In genomic region chr2:96949531-96949930, GRCm38 (mm10) we compare ENCODE assay signal across 28 mouse cellular contexts.
DNase-seq lines count a peak whose midpoint lies in the region; ATAC-seq and TF ChIP-seq lines count a peak whose summit lies in the region.
"Had no signal": no experiment of that assay in that cellular context is flagged by ENCODE, and none has a peak within 500 bp of the region (broad histone marks: within the 10 kb centered on the region; RNA-seq: fewer than 3 reads in every experiment).

No protein-coding gene starts in this region.

- no peaks in the 10 kb centered on the region for H3K9me3 ChIP-seq in stomach, postnatal 0 days (ENCODE audit: control insufficient read depth, low read length)
- H3K9me3 ChIP-seq: G1E; hindbrain, embryonic 10.5 days; hindbrain, embryonic 15.5 days; intestine, embryonic 15.5 days; limb, embryonic 10.5 days; limb, embryonic 15.5 days; liver, embryonic 13.5 days; megakaryocyte, embryonic 14.5 days; midbrain, embryonic 12.5 days; stomach, embryonic 15.5 days had no signal

- TF ChIP-seq CTCF in cerebellum, adult 2 months (IDR thresholded peaks at IDR 0.05; ENCODE audit: borderline replicate concordance, insufficient read depth, low read depth, low read length) = no peak
- no peak for TF ChIP-seq CTCF in stomach, postnatal 0 days (IDR thresholded peaks at IDR 0.05; ENCODE audit: low read depth)

- TF ChIP-seq POLR2A in cerebellum, adult 2 months (IDR thresholded peaks at IDR 0.05; ENCODE audit: borderline replicate concordance, insufficient read depth, low read length) = no peak

- no peak overlapping the region for H3K4me2 ChIP-seq in stomach, postnatal 0 days (replicated peaks; ENCODE audit: low read depth)
- H3K4me2 ChIP-seq: hindbrain, embryonic 15.5 days; intestine, embryonic 15.5 days; limb, embryonic 15.5 days; liver, embryonic 13.5 days; midbrain, embryonic 12.5 days; stomach, embryonic 15.5 days had no signal

- no peak overlapping the region for H3K9ac ChIP-seq in stomach, postnatal 0 days (ENCODE audit: low read length)
- H3K9ac ChIP-seq: hindbrain, embryonic 15.5 days; intestine, embryonic 15.5 days; limb, embryonic 15.5 days; liver, embryonic 13.5 days; midbrain, embryonic 12.5 days; stomach, embryonic 15.5 days had no signal

- TF ChIP-seq EP300 in stomach, postnatal 0 days (optimal IDR thresholded peaks at IDR 0.05) = no peak

- H3K4me1 ChIP-seq in cerebellum, adult 2 months (ENCODE audit: control insufficient read depth, insufficient read depth, low read length) = peaks cover 3% of the 10 kb centered on the region; the same call in 1 of the 2 replicates
- H3K4me1 ChIP-seq in stomach, postnatal 0 days (replicated peaks; ENCODE audit: control insufficient read depth, insufficient read depth) = no peaks in the 10 kb centered on the region
- H3K4me1 ChIP-seq: hindbrain, embryonic 10.5 days; hindbrain, embryonic 15.5 days; intestine, embryonic 15.5 days; limb, embryonic 10.5 days; limb, embryonic 15.5 days; liver, embryonic 13.5 days; megakaryocyte, embryonic 14.5 days; midbrain, embryonic 12.5 days; stomach, embryonic 15.5 days had no signal

- DNase-seq in cerebellum, postnatal 4 days (ENCODE audit: low spot score in 2 of 2) = no peak
- DNase-seq in layer of hippocampus, adult 9-11 months = peak; percentile 2
- no peak for DNase-seq in layer of hippocampus, postnatal 36 days
- peak; percentile 15 to 68 for DNase-seq in cerebellum, adult 2 months
- peak; percentile 23 to 41 for DNase-seq in cerebellum, postnatal 25 days
- DNase-seq in stomach, postnatal 0 days (ENCODE audit: low spot score) = no peak
- no peak for DNase-seq in gastrocnemius, postnatal 10 days
- DNase-seq: adrenal gland, postnatal 14 days; heart, adult 2 months; heart, postnatal 14 days; kidney, adult 2 months; kidney, postnatal 36 days; liver, embryonic 13.5 days; lung, adult 18-20 months; lung, postnatal 4 days; thymus, postnatal 14 days had no signal

- WGBS in cerebellum, adult 2 months = 20% methylated on average over 3 of the region's 3 CpGs
- whole genome bisulfite sequencing in stomach, postnatal 0 days = 64% methylated on average over 3 of the region's 3 CpGs

- no peaks in the 10 kb centered on the region for H3K36me3 ChIP-seq in stomach, postnatal 0 days (ENCODE audit: control insufficient read depth, insufficient read depth, low read length)
- H3K36me3 ChIP-seq: G1E; hindbrain, embryonic 10.5 days; hindbrain, embryonic 15.5 days; intestine, embryonic 15.5 days; limb, embryonic 10.5 days; limb, embryonic 15.5 days; liver, embryonic 13.5 days; midbrain, embryonic 12.5 days; stomach, embryonic 15.5 days had no signal

- peak; percentile 56; the same call in 1 of the 2 replicates for ATAC-seq in cerebellum, adult (ENCODE audit: insufficient number of reproducible peaks, low FRiP score, low TSS enrichment)
- ATAC-seq in stomach, postnatal 0 days (ENCODE audit: low FRiP score, low TSS enrichment) = no peak
- ATAC-seq: intestine, embryonic 15.5 days; lung, postnatal 0 days had no signal

- no peak overlapping the region for H3K4me3 ChIP-seq in cerebellum, adult 2 months (replicated peaks; ENCODE audit: insufficient read depth, low read depth, low read length)
- no peak overlapping the region for H3K4me3 ChIP-seq in stomach, postnatal 0 days (ENCODE audit: low read depth, low read length)
- H3K4me3 ChIP-seq: heart, adult 2 months; hindbrain, embryonic 10.5 days; hindbrain, embryonic 15.5 days; intestine, embryonic 15.5 days; layer of hippocampus, adult 2 months; limb, embryonic 10.5 days; limb, embryonic 15.5 days; liver, embryonic 13.5 days; megakaryocyte, embryonic 14.5 days; midbrain, embryonic 12.5 days; stomach, embryonic 15.5 days had no signal

- H3K27ac ChIP-seq in cerebellum, adult 2 months (ENCODE audit: insufficient read depth, low read length) = no peak overlapping the region
- H3K27ac ChIP-seq in stomach, postnatal 0 days (replicated peaks) = no peak overlapping the region
- H3K27ac ChIP-seq: heart, adult 2 months; hindbrain, embryonic 10.5 days; hindbrain, embryonic 15.5 days; intestine, embryonic 15.5 days; layer of hippocampus, adult 2 months; limb, embryonic 10.5 days; limb, embryonic 15.5 days; liver, embryonic 13.5 days; midbrain, embryonic 12.5 days; stomach, embryonic 15.5 days had no signal

- no peaks in the 10 kb centered on the region for H3K27me3 ChIP-seq in cerebellum, adult 2 months (ENCODE audit: control insufficient read depth, insufficient read depth, low read length)
- H3K27me3 ChIP-seq in stomach, postnatal 0 days (ENCODE audit: control insufficient read depth, insufficient read depth, low read length) = no peaks in the 10 kb centered on the region
- H3K27me3 ChIP-seq: hindbrain, embryonic 15.5 days; intestine, embryonic 15.5 days; limb, embryonic 15.5 days; liver, embryonic 13.5 days; megakaryocyte, embryonic 14.5 days; midbrain, embryonic 12.5 days; stomach, embryonic 15.5 days had no signal

Comparison
In these comparisons a context has a peak if more than half of its experiments do, and no peak if none do; other contexts are left out.
1. DNase-seq: peak in layer of hippocampus, adult 9-11 months (single experiment), cerebellum, adult 2 months (2 of 2) and cerebellum, postnatal 25 days (2 of 2); none in cerebellum, postnatal 4 days (0 of 2), layer of hippocampus, postnatal 36 days (0 of 2), stomach, postnatal 0 days (single experiment) and gastrocnemius, postnatal 10 days (single experiment).